Mouse (Mus musculus) lung, postnatal 10 days (tissue): ENCODE measurements around the gene Fam117b.

Source experiments
- DNase-seq: peaks from one replicate; pipeline ENCODE4 v3.0.0; 2021

Fam117b gene

DNA sequence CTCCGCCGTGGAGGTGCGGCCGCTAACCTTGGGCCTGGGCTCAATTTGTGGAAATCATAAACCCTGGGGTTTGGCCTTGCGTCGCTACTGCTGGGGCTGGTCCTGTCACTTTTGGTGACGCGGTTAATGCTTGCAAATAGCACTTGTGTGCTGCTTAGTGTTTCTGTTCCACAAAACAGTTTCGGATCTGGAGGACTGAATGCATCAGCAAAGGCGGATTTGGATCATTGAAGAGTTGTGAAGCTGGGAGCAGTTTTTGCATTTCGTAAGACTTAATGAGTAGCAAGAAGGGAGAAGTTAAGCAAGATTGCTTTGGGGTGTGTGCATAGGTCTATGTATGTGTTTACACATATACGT lies 1.0 kb downstream of the Fam117b start:
- peak; percentile 39 for DNase-seq

- DNase-seq = no peak
Measured at GRCm38 (mm10) chr1:59914799-59915198, 2.0 kb downstream of the Fam117b start.

GRCm38 (mm10) chr1:59915843-59916610 lies 3.2 kb downstream of the Fam117b start:
- DNase-seq = no peak

DNA sequence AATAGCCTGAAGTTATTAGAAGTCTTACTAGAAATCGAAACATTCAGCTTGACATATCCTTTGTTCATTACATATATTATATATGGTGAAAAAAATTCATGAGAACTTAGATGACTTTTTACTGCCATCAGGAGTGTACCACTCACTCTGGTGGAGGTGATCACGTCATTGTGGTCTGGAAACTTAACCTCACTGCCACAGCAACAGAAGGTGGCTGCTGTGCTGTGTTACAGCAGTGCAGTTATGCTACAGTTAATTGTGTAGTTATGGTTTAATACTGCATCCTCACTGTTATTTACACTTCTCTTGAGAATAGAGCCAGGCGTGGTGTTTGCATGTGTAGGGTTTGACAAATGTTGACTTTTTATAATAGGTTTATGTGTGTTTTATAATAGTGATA lies 4.6 kb downstream of the Fam117b start:
- no peak for DNase-seq

GRCm38 (mm10) chr1:59918075-59918474 lies 5.3 kb downstream of the Fam117b start:
- DNase-seq = no peak

GRCm38 (mm10) chr1:59923201-59923600 lies 10.4 kb downstream of the Fam117b start:
- DNase-seq = no peak

GRCm38 (mm10) chr1:59923673-59924072 lies 10.9 kb downstream of the Fam117b start:
- DNase-seq = no peak

GRCm38 (mm10) chr1:59924411-59924810 lies 11.6 kb downstream of the Fam117b start:
- DNase-seq = no peak

GRCm38 (mm10) chr1:59926021-59926672 lies 13.3 kb downstream of the Fam117b start:
- DNase-seq = no peak

- DNase-seq = no peak
Measured at GRCm38 (mm10) chr1:59927131-59927680, 14.4 kb downstream of the Fam117b start.

DNA sequence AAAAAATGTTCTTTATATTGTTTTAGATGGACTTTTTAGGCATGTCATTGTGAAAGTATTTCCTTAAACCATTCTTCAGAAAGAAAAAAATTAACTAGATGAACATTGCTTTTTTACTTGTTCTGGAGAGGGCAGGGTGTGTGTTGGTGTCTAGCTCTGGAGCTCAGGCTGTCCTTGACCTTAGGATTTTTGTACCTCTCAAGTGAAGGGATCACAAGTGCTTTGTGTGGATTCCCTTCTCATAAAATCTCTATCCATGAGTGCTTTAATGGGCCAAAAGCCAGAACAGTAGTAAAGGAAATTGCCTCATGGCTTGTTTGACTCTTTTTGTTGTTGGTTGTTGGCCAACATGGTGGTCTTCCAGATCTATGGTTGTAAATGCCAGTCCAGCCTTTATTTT lies 18.1 kb downstream of the Fam117b start:
- no peak for DNase-seq

DNA sequence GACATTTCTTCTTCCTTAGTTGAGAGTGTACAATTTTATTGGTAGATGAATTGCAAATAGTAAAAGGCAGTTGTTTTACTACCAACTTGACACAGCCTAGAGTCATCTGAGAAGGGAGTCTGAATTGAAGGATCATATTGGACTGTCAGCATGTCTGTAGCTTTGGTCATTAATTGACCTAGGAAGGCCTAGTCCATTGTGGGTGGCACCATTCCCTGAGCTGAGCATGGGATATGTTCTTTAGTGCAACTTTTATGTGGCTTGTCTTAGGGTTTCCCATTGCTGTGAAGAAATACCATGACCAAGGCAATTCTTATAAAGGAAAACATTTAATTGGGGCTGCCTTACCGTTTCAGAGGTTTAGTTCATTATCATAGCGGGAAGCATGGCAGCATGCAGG lies 20.2 kb downstream of the Fam117b start:
- no peak for DNase-seq

DNA sequence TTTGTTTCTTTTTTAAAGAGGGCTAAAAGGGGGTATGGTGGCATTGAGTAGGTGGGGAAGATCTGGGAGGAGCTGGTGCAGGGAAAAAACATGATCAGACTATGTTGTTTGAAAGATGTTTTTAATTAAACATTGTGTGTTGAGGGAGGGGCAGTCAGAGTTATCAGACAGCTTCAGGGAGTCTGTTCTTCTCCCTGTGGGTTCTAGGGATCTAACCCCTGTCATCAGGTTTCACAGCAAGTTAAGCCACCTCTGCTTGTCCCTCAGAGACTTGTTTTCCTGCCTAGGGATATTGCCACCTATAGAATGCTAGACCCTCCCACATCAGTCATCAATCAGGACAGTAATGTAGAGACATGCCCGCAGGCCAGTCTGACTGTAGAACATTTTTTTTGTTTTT lies 28.3 kb downstream of the Fam117b start:
- DNase-seq = no peak

- DNase-seq = no peak
Measured at GRCm38 (mm10) chr1:59942057-59942790, 29.4 kb downstream of the Fam117b start.

- peak; percentile 41 for DNase-seq
Measured at GRCm38 (mm10) chr1:59943825-59944224, 31.0 kb downstream of the Fam117b start.

- no peak for DNase-seq
Measured at GRCm38 (mm10) chr1:59945969-59946368, 33.2 kb downstream of the Fam117b start.

DNA sequence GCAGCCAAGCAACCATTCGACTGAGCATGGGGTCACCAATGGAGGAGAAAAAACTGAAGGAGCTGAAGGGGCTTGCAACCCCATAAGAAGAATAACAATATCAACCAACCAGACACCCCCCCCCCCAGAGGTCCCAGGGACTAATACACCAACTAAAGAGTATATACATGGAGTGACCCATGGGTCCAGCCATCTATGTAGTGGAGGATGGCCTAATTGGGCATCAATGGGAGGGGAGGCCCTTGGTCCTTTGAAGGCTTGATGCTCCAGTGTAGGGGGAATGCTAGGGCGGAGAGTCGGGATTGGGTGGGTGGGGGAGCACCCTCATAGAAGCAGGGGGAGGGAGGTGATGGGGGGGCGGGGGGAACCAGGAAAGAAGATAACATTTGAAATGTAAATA lies 34.7 kb downstream of the Fam117b start:
- no peak for DNase-seq

DNA sequence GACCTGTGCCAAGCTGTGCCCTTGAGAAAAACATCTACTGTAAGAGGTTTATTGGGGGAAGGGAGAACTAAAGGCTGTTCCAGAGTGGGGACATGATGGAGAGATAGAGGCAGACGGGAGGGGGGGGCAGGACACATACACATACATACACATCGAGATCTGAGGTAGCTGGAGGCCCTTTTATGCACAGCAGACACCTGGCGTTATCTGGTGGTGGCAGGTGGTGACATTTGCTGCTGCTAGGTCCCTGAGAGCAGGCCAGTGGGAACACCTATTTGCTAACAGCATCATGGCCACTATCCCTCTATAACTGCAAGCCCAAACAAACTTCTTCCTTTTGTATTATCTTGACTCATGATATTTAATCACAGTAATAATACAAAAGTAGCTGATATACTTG lies 44.4 kb downstream of the Fam117b start:
- DNase-seq = no peak

DNA sequence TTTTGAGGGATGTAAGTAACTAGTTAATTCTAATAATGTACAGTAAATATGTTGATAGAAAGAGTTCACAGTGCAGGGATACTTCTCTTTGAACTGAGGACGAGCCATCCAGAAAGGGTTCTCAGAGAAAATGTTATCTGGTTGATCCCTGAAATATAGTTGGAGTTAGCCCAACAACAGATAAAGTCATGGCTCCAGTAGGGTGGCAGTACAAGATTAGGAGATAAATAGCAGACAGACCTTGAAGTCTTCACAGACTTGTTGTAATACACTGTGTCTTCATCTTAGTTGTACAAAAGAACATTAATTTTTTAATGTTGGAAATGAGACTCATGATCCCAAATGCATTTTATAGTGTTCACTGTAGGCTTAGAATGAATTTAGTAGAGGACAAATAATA lies 47.1 kb downstream of the Fam117b start:
- no peak for DNase-seq

- DNase-seq = no peak
Measured at GRCm38 (mm10) chr1:59966171-59966785, 53.5 kb downstream of the Fam117b start.

- DNase-seq = peak; percentile 57
Measured at GRCm38 (mm10) chr1:59967291-59967690, 54.5 kb downstream of the Fam117b start.

GRCm38 (mm10) chr1:59986626-59987025 lies 73.8 kb downstream of the Fam117b start:
- DNase-seq = no peak

DNA sequence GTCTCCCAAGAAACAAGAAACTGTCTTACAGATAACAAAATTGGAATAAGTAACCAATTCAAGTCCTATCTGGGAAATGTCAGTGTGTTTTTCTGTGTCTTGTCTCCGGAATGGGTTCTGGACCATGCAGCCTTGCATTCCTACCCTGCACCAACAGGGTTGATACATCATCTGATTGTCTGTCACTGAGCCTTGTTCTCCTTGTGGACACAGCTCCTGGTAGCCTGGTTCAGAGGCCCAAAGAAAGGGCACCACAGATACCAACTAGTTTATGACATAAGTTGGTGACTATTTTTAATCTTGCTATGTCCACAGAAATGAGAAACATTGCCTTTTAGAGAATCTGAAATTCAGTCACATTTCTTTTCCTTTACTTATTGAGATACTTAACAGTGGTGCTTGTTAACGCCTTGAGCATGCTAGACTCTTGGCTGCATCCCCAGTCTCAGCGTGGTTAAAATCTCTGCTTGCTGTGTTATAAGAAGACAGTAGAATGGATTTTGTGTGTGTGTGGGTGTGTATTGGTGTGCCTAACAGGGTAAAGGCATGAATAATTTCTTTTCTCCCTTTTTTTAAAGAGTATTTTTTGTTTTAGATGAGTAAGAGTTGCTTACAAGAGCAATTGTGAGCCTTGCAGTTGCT lies 74.7 kb downstream of the Fam117b start:
- no peak for DNase-seq
